Mouse (Mus musculus): ENCODE measurements around the gene Kif3b. TPM values are rescaled to one million over a fixed set of nuclear protein-coding genes. Genes with fewer than 3 reads are reported as not detected.
"Not testable (repeated sequence)": the region's sequence is repeated elsewhere in the genome, so short reads cannot be mapped to it uniquely, and the experiment has no call there.

The Kif3b gene
- polyA plus RNA-seq (2017; shearing (Covaris generic)) = 10 to 100 TPM; 11.2 to 13.0 TPM

DNA sequence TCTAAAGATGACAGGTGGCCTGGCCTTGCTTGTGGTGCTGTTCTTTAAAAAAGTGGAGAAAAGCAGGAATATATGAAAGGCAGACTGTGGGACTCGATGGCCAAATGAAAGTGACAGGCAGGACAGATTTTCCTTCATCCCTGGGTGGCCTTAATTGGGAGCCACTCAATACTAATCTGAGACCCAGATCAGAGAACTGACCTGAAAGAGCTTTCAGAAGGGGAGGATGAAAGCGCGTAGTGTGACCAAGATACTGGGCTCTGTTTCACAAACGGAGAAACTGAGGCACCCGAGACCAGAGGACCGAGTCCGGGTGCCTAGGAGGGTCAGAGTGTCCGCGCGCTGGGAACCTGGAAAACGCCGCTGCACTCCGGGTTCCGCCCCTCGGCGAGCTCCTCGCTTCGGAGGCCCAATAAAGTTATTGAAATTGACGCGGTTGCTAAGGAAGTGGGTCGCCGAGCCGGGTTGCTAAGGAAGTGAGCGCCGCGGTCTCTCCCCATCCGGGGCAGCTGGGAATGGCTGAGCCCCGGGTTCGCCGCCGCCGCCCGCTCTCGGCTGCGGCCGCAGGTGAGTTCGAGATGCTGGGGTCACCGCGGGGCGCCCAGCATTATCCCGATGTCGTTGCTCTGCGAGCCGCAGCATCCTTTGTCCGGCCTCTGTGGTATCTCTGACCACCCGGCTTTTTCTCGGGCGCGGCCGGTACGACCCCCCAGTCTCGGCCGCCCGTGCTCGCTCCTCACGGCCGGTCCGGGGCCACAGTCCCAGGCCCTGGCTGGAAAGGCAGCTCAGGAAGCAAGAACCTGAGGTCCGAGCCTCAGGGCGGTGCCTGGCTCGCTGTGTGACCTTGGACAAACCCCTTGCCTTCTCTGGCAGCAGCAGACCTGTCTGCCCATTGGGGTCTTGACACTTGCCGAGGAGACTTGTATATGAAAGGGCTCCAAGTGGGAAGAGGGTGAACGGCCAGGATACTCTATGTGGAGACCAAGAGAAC, at the start of gene Kif3b:
Gene Kif3b (plus strand): TSS at position 476 of the 991 bp plus-strand sequence.
- peak; percentile 87 for ATAC-seq

DNA sequence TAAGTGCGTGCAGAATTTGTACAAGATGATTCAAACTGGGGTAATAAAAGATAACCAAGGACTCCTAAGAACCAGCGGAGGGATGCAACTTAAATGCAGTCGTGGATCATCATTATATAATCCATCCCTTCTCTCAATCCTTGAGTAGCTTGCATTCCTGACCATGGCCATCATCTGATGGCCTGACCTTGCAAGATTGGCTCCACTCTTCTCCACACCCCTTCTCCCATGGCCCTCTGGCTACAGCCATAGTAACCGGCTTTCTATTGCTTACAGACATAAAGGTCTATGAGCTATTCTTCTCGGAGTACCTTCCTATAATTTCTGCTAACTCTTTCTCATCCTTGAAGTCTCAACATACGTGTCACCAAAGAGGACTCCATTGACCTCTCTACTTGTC, 49.1 kb upstream of the Kif3b start:
- no peak for ATAC-seq

DNA sequence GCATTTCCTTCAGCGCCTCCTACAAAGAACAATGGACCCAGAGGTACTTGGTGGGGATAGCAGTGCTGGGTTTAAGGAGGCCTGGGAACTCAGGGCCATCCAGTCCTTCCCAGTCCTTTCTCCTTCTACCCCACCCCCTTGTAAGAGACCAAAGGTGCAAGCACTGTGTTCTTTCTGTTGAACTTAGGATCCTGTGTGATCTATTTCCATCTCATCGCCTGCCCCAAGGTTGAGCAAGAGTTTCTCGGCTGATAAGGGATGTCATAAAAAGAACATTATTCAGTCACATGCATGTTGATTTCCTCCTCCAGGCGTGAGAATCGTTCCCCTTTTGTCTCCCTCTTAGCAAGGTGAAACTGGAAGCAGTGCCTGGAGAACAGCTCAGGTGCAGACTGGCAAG, 41.5 kb upstream of the Kif3b start:
- no peak for ATAC-seq

DNA sequence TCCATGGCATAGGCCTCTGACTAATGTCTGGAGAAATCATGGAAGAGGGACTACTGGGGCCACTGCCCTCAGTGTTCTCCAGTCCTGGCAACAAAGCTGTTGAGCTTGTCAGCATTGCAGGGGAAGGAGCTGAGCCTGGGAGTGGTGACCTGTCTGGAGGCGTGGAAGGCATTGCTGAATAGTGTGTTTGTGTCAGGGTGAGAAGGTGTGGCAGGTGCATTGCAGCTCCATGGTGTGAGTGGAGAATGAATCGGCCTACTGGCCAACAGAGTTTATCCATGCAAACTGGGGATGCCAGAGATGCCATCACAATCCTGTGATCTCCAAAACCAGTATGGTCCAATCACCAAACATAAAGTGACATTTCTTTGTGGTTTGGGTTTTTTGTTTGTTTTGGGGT, 34.6 kb upstream of the Kif3b start:
- no peak for ATAC-seq

DNA sequence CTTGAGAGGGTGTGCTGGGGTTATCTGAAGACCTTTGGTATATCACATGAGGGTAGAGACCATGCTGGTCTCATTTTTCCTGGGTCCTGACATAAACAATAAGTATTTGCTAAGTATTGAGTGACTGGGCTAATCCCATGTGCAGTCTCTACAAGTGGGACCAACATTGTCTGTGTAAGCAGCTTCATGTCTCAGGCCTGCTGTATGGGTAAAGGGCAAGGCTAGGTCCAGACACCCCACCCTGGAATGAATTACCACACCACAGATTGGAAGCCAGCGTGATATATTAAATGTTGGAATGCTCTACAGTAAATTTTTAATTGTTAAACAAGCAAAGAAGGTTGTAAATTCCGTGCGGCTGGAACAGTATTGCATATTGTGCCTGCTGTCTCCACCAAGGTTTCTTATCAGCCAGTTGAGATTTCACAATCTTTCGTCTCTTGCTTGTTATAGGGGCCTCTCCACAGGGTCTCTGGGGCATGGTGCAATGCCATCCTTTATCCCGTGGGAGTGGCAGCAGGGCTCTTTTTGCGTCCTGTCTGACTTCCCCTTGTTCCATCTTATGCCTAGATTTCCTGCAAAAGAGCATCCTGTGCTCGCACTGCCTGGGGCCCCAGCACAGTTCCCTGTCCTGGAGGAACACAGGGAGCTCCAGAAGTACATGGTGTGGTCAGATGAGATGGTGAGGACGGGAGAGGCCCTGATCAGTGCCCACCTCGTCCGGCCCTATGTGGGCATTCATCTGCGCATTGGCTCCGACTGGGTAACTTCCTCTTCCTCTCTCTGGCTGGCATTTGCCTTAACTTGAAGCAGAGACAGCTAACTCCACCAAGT, 32.0 kb upstream of the Kif3b start:
- ATAC-seq = no peak

DNA sequence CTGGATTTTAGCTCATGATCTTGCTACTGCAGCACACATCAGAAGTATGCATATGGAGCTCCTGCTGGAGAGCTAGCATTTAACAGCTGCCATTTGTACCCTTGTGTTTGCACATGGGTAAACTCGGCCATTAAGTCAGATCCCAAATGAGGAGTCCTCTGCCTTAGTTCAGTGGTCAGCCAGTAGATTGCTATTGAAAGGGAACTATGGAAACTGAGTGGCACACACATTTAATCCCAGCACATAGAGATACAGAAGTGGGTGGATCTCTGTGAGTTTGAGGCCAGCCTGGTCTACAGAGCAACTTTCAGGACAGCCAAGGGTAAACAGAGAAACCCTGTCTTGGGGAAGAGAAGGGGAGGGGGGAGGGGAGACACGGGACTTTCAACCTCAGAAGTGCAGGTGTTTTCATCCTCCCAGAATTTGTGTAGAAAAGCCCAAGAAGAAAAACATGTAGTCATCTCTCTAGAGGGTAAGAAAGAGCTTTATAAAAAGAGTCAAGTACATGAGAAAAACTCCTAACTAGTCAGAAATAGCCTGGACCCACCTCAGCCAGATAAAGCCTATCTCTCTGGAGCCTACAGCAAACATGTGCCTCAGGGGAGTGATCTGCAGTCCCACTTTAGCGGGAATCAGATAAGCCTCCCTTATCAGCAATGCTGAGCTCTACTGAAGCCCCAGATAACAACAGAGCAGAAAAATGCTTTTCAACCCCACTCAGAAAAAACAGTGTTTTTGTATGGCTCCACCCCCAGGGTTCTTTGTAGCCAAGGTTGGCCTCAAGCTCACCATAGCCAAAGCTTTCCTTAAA, 31.1 kb upstream of the Kif3b start:
- ATAC-seq = no peak

DNA sequence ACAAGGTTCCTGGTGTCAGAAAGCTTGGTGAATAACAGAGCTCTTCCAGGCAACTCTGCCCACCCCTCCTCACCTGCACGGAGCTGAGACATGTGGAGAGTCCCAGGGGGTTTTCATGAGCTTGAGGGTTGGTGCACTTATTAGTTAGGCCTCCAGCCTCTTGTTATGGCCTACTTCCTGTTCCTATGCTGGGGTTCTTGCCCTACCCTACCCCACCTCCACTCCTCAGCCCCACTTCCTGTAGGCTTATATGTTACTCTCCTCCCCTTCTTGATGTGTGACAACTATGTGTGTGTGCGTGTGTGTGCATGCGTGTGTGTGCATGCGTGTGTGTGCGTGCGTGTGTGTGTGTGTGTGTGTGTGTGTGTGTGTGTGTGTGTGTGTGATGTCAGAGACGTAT, 28.2 kb upstream of the Kif3b start:
- peak; percentile 96 for ATAC-seq

DNA sequence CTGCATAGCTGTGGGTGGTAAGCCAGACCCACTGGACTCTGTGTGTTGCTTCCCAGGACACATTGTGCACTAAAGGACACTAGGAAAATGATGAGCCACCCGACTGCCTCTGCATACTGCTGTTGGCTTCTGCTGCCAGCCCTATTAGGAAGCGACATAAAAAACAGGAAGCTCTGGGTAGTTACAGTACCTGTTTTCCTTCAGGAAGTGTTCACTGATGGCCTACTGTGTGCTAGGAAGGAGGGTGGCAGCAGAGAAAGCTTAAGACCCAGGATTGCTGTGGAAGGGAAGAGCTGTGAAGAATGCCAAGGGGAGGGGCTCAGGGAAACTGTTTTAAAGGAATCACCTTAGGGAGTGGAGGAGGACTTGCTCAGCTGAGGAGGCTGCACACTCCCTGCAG, 23.9 kb upstream of the Kif3b start:
- no peak for ATAC-seq

DNA sequence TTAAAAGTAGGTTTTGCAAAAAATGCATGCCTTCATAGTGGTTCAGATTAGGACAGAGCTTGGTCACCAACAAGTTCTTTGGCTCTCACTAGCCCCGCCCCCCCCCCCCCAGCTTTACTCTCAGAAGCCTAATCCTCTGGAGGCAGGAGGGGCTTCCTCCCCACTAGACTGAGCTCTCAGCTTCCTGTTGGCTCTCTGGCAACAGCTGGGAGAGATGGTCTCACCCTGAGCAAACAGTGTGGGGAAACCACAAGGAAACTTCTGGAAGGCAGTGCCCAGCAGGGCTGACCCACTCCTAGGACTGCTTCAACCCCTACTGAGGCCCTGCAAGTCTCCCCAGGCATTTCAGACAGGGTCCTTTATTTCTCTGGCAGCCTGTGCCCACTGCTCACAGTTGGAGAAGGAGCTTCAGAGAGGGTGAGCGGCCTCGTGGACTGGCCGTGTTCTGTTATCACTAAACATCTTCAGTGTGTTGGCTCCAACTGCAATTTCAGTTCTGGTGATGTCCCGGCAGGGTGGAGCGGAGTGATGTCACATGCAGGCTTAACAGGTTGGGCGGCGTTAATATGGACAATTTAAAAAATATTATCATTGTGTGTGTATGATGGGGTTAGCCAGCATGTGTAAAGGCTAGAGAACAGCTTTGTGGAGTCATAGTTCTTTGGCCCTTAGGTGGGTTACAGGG, 20.8 kb upstream of the Kif3b start:
- ATAC-seq = not testable (repeated sequence)

DNA sequence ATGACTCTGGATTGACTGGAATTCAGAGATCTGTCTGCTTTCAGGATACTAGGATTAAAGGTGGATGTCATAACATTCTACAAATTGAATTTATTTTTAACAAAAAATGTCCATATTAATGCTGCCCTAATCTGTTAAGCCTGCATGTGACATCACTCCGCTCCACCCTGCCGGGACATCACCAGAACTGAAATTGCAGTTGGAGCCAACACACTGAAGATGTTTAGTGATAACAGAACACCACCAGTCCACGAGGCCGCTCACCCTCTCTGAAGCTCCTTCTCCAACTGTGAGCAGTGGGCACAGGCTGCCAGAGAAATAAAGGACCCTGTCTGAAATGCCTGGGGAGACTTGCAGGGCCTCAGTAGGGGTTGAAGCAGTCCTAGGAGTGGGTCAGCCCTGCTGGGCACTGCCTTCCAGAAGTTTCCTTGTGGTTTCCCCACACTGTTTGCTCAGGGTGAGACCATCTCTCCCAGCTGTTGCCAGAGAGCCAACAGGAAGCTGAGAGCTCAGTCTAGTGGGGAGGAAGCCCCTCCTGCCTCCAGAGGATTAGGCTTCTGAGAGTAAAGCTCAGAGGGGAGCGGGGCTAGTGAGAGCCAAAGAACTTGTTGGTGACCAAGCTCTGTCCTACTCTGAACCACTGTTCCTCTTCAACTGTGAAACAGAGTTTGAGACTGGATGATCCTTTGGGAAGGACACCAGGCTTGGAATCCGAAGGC, 16.9 kb upstream of the Kif3b start:
- ATAC-seq = not testable (repeated sequence)

DNA sequence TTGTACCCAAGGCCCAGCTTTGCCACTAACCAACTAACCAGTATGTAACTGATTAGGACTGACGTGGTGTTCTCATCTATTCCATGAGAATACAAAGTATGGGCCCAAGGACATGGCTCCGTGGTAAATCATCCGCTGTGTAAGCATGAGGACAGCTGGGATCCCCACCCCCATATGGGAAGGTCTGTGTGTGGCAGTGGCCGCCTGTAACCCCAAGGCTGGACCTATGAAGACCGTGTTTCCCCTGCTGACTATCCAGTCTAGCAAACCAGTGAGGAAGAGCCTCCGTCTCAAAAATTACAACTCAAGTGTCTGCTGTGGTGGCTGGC, 16.3 kb upstream of the Kif3b start:
- no peak for ATAC-seq

DNA sequence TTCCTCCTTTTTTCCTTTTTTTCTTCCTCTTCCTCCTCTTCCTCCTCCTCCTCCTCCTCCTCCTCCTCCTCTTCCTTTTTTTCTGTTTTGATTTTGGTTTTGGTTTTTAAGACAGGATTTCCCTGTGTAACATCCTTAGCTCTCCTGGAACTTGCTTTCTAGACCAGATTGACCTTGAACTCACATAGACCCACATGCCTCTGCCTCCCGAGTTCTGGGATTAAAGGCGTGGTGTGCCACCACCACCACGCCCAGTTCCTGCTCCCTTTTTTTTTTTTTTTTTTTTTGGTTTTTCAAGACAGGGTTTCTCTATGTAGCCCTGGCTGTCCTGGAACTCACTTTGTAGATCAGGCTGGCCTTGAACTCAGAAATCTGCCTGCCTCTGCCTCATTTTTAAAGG, 15.6 kb upstream of the Kif3b start:
- not testable (repeated sequence) for ATAC-seq

DNA sequence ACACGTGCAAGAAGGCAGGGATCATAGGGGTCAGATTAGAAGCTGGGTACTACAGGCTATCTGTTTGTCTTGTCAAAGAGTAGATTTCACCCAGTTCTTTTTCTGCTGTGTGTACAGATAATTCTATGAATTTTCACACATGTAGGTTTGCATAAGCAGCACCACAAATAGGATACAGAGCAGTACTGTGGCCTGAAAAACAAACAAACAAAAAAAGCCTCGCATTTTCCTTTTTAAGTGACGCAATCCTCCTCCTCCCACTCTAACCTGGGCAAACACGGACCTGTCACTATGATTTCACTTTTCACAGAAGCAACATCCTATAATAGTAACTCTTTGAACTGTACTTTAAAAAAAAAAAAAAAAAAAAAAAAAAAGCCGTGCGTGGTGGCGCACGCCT, 14.8 kb upstream of the Kif3b start:
- ATAC-seq = peak; percentile 24

DNA sequence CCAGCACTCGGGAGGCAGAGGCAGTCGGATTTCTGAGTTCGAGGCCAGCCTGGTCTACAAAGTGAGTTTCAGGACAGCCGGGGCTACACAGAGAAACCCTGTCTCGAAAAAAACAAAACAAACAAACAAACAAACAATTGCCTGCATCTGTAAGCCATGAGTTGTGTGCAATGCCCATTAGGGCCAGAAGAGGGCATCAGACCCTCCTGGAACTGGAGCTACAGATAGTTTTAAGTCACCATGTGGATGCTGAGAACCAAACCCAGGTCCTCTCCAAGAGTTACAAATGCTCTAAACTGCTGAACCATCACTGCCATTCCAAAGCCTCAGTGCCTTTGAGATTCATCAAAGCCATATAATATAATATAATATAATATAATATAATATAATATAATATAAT, 14.4 kb upstream of the Kif3b start:
- ATAC-seq = not testable (repeated sequence)

DNA sequence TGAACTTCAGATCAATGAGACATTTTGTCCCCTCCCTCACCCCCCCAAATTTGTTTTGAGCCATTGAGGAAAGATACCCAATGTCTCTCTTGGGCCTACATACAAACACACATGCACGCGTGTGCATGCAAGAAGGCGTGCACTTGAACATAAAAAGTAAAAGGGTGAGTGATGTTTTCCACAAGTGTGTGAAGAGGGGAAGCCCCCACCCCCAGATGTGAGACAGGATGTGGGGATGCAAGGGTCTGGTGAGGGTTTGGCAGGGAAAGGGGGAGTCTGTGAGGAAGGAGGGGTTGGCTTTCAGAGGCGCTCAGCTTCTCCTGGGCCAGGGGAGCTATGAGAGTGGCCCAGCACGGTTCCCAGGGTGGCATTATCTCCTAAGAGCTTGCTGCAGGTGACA, 12.9 kb upstream of the Kif3b start:
- peak; percentile 92 for ATAC-seq

DNA sequence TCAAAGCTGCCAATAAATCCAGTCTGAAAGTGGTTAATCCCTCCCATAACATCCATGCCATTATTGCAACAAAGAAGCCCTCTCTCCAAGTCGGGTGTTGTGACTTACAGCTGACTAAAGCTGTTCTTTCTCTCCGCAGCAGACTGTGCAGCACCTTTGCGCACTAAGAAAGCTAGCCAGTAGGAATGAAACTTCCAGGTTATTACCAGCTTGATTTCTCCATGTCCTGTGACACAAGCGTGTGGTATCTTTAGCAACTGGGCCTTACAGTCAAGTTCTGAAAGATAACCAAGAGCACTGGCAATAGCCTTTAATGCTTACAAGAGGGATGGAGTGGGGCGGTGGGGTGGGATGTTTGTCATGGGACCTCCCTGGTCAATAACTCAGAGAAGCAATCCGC, 7.3 kb upstream of the Kif3b start:
- ATAC-seq = no peak

DNA sequence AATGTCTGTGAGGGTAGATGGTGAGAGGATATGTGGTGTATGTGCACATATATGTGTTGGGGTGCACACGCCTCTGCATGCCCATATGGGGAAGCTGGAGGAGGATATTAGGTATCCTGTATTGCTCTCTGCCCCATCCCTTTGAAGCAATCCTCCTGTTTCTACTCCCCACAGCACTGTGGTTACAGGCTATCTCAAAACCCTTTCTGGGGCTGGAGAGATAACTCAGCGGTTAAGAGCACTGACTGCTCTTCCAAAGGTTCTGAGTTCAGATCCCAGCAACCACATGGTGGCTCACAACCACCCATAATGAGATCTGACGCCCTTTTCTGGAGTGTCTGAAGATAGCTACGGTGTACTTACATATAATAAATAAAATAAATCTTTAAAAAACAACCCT, 4.7 kb upstream of the Kif3b start:
- ATAC-seq = no peak

DNA sequence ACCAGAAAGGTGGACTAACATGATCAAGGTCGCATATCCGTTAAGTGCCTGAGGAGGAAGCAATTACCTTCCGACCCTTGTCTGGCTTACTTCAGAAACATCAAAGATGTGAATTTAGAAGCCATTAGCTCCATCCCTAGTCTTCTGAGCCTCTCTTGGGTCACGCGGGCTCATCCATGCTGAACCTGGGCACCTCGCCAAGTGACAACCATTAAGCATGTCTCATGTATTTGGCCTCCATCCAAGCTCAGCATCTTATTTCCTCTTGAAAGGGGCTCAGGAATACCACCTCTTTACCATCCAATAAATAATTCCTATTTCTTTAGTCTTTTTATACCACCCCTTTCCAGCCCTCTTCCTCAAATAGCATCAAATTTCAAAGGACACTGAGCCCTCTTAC, 3.4 kb upstream of the Kif3b start:
- no peak for ATAC-seq

DNA sequence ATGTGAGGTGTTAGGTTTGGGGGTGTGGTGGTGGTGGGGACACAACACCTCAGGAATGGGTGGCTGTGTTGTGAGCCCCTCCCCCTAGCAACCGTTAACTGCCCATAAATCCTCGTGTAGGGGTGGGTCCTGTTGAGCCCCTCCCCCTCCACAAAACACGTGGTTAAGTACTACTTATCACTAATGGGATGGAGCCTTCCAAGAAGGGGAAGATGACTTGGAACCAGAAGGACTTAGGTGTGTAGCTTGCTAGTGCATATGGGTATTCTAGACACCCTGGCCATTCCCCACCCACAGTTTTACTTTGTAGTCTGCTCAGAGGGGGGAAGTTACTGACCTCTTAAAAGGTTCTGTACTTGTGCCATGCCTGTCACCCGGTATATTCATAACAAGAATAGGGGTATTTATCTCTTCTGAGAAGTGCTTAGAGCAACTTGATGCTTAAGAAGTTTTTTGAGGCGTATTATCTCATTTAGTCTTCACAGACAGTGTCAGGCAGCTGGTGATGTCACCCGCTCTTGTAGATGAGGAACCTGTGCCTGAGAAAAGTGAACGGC, 1.2 kb downstream of the Kif3b start:
- ATAC-seq = peak; percentile 64

DNA sequence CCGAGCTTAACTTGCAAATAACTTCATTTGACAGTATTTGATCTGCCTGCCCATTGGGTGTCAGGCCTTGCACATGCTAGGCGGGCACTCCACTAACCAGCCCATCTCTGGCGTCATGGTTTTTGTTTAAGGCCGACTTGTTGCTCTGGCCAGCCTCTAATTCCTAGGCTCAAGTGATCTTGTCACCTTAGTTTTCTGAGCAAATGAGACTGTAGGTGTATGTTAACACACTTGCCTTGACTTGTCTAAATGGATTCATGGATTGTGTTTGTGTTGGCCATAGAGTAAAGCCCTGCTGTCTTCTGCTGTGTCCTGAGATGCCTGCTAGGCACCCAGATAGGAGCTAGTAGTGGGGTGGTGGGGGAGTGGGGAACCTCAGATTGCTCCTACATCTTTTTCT, 4.0 kb downstream of the Kif3b start:
- no peak for ATAC-seq

DNA sequence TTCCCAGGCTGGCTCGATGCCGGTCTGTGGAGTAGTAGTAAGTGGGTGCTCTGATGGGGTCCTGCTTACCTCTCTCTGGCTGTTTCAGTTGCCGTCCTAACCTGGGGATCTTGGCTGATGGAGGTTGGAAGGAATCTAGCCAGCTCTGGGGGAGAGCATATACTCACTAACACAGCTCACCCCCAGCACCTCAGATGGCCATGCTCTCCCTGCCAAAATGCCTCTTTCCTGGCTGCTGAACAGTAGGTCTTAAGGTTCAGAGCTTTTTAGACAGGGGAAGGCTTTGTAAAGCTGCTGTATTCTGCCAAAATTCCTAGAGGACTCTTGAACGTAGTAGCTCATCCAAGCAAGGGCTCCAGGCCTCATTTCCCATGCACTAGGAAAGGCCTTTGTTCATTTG, 6.6 kb downstream of the Kif3b start:
- no peak for ATAC-seq

Data from CD4-positive, CD25-positive, alpha-beta regulatory T cell, adult 4 months (primary cell).